Mouse (Mus musculus): ENCODE results near the gene Snx11.
"Not testable (repeated sequence)": the region's sequence is repeated elsewhere in the genome, so short reads cannot be mapped to it uniquely, and the experiment has no call there.

DNA sequence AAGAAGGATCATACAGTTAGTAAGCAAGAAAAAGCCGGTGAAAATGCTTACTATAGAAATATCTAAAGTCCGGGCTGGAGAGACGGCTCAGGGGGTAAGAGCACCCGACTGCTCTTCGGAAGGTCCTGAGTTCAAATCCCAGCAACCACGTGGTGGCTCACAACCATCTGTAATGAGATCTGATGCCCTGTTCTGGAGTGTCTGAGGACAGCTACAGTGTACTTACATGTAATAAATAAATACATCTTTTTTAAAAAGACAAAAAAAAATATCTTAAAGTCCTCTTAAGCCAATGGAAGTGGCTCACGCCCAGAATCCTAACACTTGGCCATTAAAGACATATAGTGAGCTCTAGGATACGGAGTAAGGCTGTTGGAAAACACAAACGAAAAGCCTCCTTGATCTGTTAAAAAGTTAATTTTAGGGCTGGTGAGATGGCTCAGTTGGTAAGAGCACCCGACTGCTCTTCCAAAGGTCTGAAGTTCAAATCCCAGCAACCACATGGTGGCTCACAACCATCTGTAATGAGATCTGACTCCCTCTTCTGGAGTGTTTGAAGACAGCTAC, 785 bp upstream of the Snx11 start:
- TF ChIP-seq FLI1 (IDR thresholded peaks at IDR 0.05; ENCODE audit: low read length); GATA1 (IDR thresholded peaks at IDR 0.05; ENCODE audit: borderline replicate concordance, low read length): not testable (repeated sequence)
